Mouse (Mus musculus): Measurements from ENCODE around the gene Lamtor1.

- TF ChIP-seq CTCF (IDR thresholded peaks at IDR 0.05) = no peak
- no peak for TF ChIP-seq EP300 (IDR thresholded peaks at IDR 0.05)
These were observed 38.2 kb upstream of the Lamtor1 start for GRCm38 (mm10) chr7:101867482-101867881.
